In genomic region chr2:35593889-35594288, GRCm38 (mm10) we compare ENCODE assay signal across 23 mouse cellular contexts. TPM values are rescaled to one million over a fixed set of nuclear protein-coding genes. Genes with fewer than 3 reads are reported as not detected.
DNase-seq lines count a peak whose midpoint lies in the region; ATAC-seq and TF ChIP-seq lines count a peak whose summit lies in the region.
"Had no signal": no experiment of that assay in that cellular context is flagged by ENCODE, and none has a peak within 500 bp of the region (broad histone marks: within the 10 kb centered on the region; RNA-seq: fewer than 3 reads in every experiment).

No protein-coding gene starts in this region.

- H3K4me2 ChIP-seq in heart, embryonic 12.5 days: no peak overlapping the region
- H3K4me2 ChIP-seq: heart, embryonic 11.5 days; hindbrain, embryonic 13.5 days; intestine, embryonic 15.5 days had no signal

- TF ChIP-seq CTCF in gastrocnemius, adult 2 months (IDR thresholded peaks at IDR 0.05): no peak

- intact Hi-C loops in gastrocnemius, adult 2 months (cut with DNase I): no loop called here

- H3K9ac ChIP-seq in heart, embryonic 12.5 days: no peak overlapping the region
- H3K9ac ChIP-seq: forebrain, postnatal 0 days; hindbrain, embryonic 13.5 days; intestine, embryonic 15.5 days had no signal

- H3K4me1 ChIP-seq in heart, embryonic 12.5 days (replicated peaks): peaks cover 100% of the 10 kb centered on the region
- peaks cover 56% of the 10 kb centered on the region for H3K4me1 ChIP-seq in forebrain, embryonic 10.5 days

- H3K9me3 ChIP-seq in heart, embryonic 12.5 days (replicated peaks): no peaks in the 10 kb centered on the region
- no peaks in the 10 kb centered on the region for H3K9me3 ChIP-seq in forebrain, embryonic 10.5 days
- H3K9me3 ChIP-seq: hindbrain, embryonic 13.5 days; intestine, embryonic 15.5 days had no signal

- no peak for ATAC-seq in heart, embryonic 12.5 days (ENCODE audit: insufficient number of reproducible peaks, low FRiP score)
- ATAC-seq: forebrain, embryonic 14.5 days; forebrain, postnatal 0 days; hindbrain, embryonic 16.5 days; intestine, embryonic 15.5 days had no signal

- no peak overlapping the region for H3K4me3 ChIP-seq in gastrocnemius, adult 2 months
- H3K4me3 ChIP-seq in heart, embryonic 12.5 days: no peak overlapping the region
- no peak overlapping the region for H3K4me3 ChIP-seq in forebrain, embryonic 10.5 days
- H3K4me3 ChIP-seq: hindbrain, embryonic 13.5 days; intestine, embryonic 15.5 days had no signal

- H3K36me3 ChIP-seq in heart, embryonic 12.5 days: 0 out of 2 replicates have a peak, but pooled peaks cover 3% of the 10 kb centered on the region
- no peaks in the 10 kb centered on the region for H3K36me3 ChIP-seq in forebrain, embryonic 10.5 days (replicated peaks)
- H3K36me3 ChIP-seq: hindbrain, embryonic 13.5 days; intestine, embryonic 15.5 days had no signal

- no peaks in the 10 kb centered on the region for H3K27me3 ChIP-seq in heart, embryonic 12.5 days (replicated peaks)
- peaks cover 27% of the 10 kb centered on the region for H3K27me3 ChIP-seq in forebrain, embryonic 10.5 days (ENCODE audit: poor library complexity, severe bottlenecking)
- H3K27me3 ChIP-seq: intestine, embryonic 15.5 days had no signal

- 73% methylated on average over 7 of the region's 7 CpGs for WGBS in heart, embryonic 12.5 days
- 71% methylated on average over 7 of the region's 7 CpGs for WGBS in forebrain, embryonic 10.5 days

- no peak for DNase-seq in gastrocnemius, adult 2 months
- no peak for DNase-seq in gastrocnemius, adult 8-10 months (ENCODE audit: low spot score in 2 of 2)
- no peak for DNase-seq in heart, postnatal 4 days
- DNase-seq in spleen, postnatal 36 days (ENCODE audit: low spot score in 2 of 2): peak; percentile 37 to 46
- DNase-seq in spleen, postnatal 14 days (ENCODE audit: low spot score in 2 of 2): no peak
- no peak for DNase-seq in forebrain, embryonic 10.5 days (ENCODE audit: extremely low spot score, low spot score)
- DNase-seq in cerebellum, postnatal 14 days: no peak
- DNase-seq: adrenal gland, adult 2 months; adrenal gland, postnatal 14 days; B cell, adult 2 months; cerebellum, adult 8-10 months; cerebellum, postnatal 10 days; forebrain, postnatal 0 days; gastrocnemius, postnatal 10 days; gastrocnemius, postnatal 36 days; kidney, adult 11 months; kidney, adult 8-10 months had no signal

- H3K27ac ChIP-seq in gastrocnemius, adult 2 months: peak overlapping the region; percentile 81
- peak overlapping the region; percentile 90; the same call in 1 of the 2 replicates for H3K27ac ChIP-seq in heart, embryonic 12.5 days (ENCODE audit: poor library complexity, severe bottlenecking)
- no peak overlapping the region for H3K27ac ChIP-seq in forebrain, embryonic 10.5 days
- H3K27ac ChIP-seq: hindbrain, embryonic 13.5 days; intestine, embryonic 15.5 days had no signal

RNA-seq across cellular contexts. Expression of gene Dab2ip, which starts 35.8 kb away (rescaled TPM):
- 10 to 100 TPM; 38.2 to 52.0 TPM for total RNA-seq in gastrocnemius, adult 2 months (2021)
- total RNA-seq in gastrocnemius, adult 8-10 months (2022): 10 to 100 TPM; 38.2 to 71.8 (median 40.3) TPM
- polyA plus RNA-seq in heart, embryonic 12.5 days (2016; fragmentation: Nextera tagmentation; extraction: Ambion mirVana): 55.6 and 62.5 TPM in 2 replicates
- total RNA-seq in heart, postnatal 4 days (2021): 10 to 100 TPM; 54.6 to 55.2 TPM
- polyA plus RNA-seq in forebrain, embryonic 10.5 days (2016; fragmentation: Nextera tagmentation; extraction: Ambion mirVana): 22.0 and 23.3 TPM in 2 replicates

Comparison
In these comparisons a context has a peak if more than half of its experiments do, and no peak if none do; other contexts are left out.
1. DNase-seq: peak in spleen, postnatal 36 days (2 of 2); none in gastrocnemius, adult 2 months (single experiment), gastrocnemius, adult 8-10 months (0 of 2), heart, postnatal 4 days (single experiment), spleen, postnatal 14 days (0 of 2), forebrain, embryonic 10.5 days (single experiment) and cerebellum, postnatal 14 days (0 of 2).